Mouse (Mus musculus) embryonic stem cell, embryonic (primary cell): ENCODE measurements around the gene Zfp879.

ENCODE experiments used
- CTCF ChIA-PET, 4 experiments: fragments of 300-600 bp in 2 of 4; fragments of 350-600 bp in 2 of 4; sonication (Branson Sonifier 250); formaldehyde crosslinking; loops; one replicate each; lab custom pipeline; 2022; ENCODE audit warnings: inconsistent platforms in 2 of 4; lab: Charles Lee
- POLR2A ChIA-PET, 4 experiments: fragments of 300-600 bp in 2 of 4; fragments of 350-600 bp in 2 of 4; sonication (Branson Sonifier 250); formaldehyde crosslinking; loops; one replicate each; lab custom pipeline; 2022; ENCODE audit warnings: antibody characterized with exemption in 4 of 4, inconsistent platforms in 1 of 4; lab: Charles Lee

Zfp879 gene

GRCm38 (mm10) chr11:50827010-50827953 lies 14.1 kb downstream of the Zfp879 start, which contains the start of gene Zfp354c:
Gene Zfp354c, minus strand, starts transcription at chr11:50827724.
- POLR2A ChIA-PET, result interaction anchor here (0.5 to 1.4 kb wide), 7 partner anchors 13 to 778 kb away, joined by 3 to 9 read pairs (median 3); partner anchors contain the start of gene Zfp879 (in 2 of the 4)
- CTCF ChIA-PET, result interaction anchor here in 2 of 4 experiments (1.0 to 1.8 kb wide), 3 partner anchors 20 to 24 kb away, joined by 3 to 4 read pairs (median 4); no protein-coding TSS in a partner anchor

- ChIA-PET POLR2A (interaction anchor here in 1 of 4 experiments (0.7 to 1.4 kb wide), 2 partner anchors 89 to 436 kb away, joined by 3 to 4 read pairs; no protein-coding TSS in a partner anchor), CTCF (interaction anchor here in 1 of 4 experiments (1.8 kb wide), 1 partner anchor 21 kb away, joined by 4 read pairs; no protein-coding TSS in a partner anchor)
Observed at GRCm38 (mm10) chr11:50826214-50826613, 15.1 kb downstream of the Zfp879 start.

GRCm38 (mm10) chr11:50814233-50814632 lies 27.1 kb downstream of the Zfp879 start:
- ChIA-PET CTCF (no interaction called here), POLR2A (no interaction called here)

GRCm38 (mm10) chr11:50798836-50799235 lies 42.5 kb downstream of the Zfp879 start:
- CTCF ChIA-PET, result interaction anchor here in 1 of 4 experiments (0.5 kb wide), 1 partner anchor 1147 kb away, joined by 5 read pairs; no protein-coding TSS in a partner anchor
- POLR2A ChIA-PET, result no interaction called here

GRCm38 (mm10) chr11:50797674-50798073 lies 43.7 kb downstream of the Zfp879 start:
- POLR2A ChIA-PET, result no interaction called here
- CTCF ChIA-PET, result no interaction called here
